Mouse (Mus musculus) hindbrain, embryonic 14.5 days (tissue): ENCODE data around the gene Il1r1. TPM values are rescaled to one million over a fixed set of nuclear protein-coding genes. Genes with fewer than 3 reads are reported as not detected.

ENCODE experiments used
- ATAC-seq: fragments of 200-750 bp; cut with Nextera tagmentation; 2 replicates; pipeline ENCODE4 v1.8.0; 2017; ENCODE audit warnings: moderate number of reproducible peaks, mild to moderate bottlenecking, moderate TSS enrichment, moderate library complexity; ENCODE audit not compliant: low FRiP score
- DNase-seq: peaks from one replicate; pipeline ENCODE4 v3.0.0-alpha.2; 2015; ENCODE audit warnings: low spot score
- H3K27ac ChIP-seq: fragments of 300-500 bp; sonication (generic); 2 replicates; pipeline ENCODE4 v1.5.1; 2014; ENCODE audit warnings: mild to moderate bottlenecking, moderate library complexity
- H3K27me3 ChIP-seq: fragments of 300-500 bp; sonication (generic); 2 replicates; pipeline ENCODE4 v1.6.1; 2014; ENCODE audit warnings: mild to moderate bottlenecking, low read length, mixed read lengths; ENCODE audit not compliant: control insufficient read depth, insufficient read depth
- H3K36me3 ChIP-seq: fragments of 300-500 bp; sonication (generic); replicated peaks from 2 replicates; pipeline ENCODE4 v1.6.1; 2014; ENCODE audit not compliant: control insufficient read depth, insufficient read depth
- H3K4me1 ChIP-seq: fragments of 300-500 bp; sonication (generic); replicated peaks from 2 replicates; pipeline ENCODE4 v1.6.1; 2014; ENCODE audit warnings: antibody characterized with exemption, low read length, mixed read lengths; ENCODE audit not compliant: control insufficient read depth, insufficient read depth
- H3K4me2 ChIP-seq: fragments of 300-500 bp; sonication (generic); replicated peaks from 2 replicates; pipeline ENCODE4 v1.6.1; 2014; ENCODE audit warnings: mild to moderate bottlenecking, moderate library complexity
- H3K4me3 ChIP-seq: fragments of 300-500 bp; sonication (generic); replicated peaks from 2 replicates; pipeline ENCODE4 v1.5.1; 2014; ENCODE audit warnings: mild to moderate bottlenecking, low read length
- H3K9ac ChIP-seq: fragments of 300-500 bp; sonication (generic); 2 replicates; pipeline ENCODE4 v1.6.1; 2014
- H3K9me3 ChIP-seq: fragments of 300-500 bp; sonication (generic); 2 replicates; pipeline ENCODE4 v1.6.1; 2016; ENCODE audit warnings: low read length; ENCODE audit not compliant: control insufficient read depth
- WGBS: fragments of 180-500 bp; shearing (Covaris S2); extraction: QIAGEN DNeasy Blood & Tissue Kit; methylation state at CpG from one replicate; pipeline ENCODE4 v1.1.7; 2014; 5-methylcytosine and 5-hydroxymethylcytosine counted together
- polyA plus RNA-seq: library from polyadenylated mRNA; unstranded; fragments of >200 nt; fragmentation: Nextera tagmentation; extraction: Ambion mirVana; gene quantifications from 2 replicates; pipeline ENCODE4 v1.2.1, GENCODE M21; 2014

Gene Il1r1
- polyA plus RNA-seq, 1 experiment from 2014 or later: 0.66 TPM

DNA sequence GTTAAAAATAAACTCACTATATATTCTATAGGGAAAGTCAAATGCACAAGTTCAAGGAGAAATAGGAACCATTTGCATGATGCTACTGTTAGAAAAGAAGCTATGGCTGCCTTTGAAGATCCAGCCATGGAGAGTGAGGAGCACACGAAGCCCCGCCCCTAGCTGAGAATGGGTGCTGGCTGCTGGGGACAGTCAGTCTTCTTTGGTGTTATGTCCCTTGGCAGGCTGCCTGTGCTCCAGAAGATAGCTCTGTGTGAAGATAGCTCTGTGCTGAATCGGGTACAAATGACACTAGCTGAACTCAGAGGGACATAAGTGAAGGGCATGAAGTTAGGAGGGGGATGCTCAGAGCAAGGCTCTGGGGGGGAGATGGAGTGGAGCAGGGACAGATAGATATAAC is 86.2 kb downstream of the Il1r1 start:
- H3K4me3 ChIP-seq: no peak overlapping the region
- H3K4me2 ChIP-seq: no peak overlapping the region
- ATAC-seq (no peak), DNase-seq (no peak)
- no peaks in the 10 kb centered on the region for H3K27me3 ChIP-seq
- no peaks in the 10 kb centered on the region for H3K36me3 ChIP-seq
- H3K27ac ChIP-seq: no peak overlapping the region
- 93% methylated on average over 3 of the region's 3 CpGs for WGBS
- no peak overlapping the region for H3K9ac ChIP-seq
- no peaks in the 10 kb centered on the region for H3K4me1 ChIP-seq
- H3K9me3 ChIP-seq: no peaks in the 10 kb centered on the region

DNA sequence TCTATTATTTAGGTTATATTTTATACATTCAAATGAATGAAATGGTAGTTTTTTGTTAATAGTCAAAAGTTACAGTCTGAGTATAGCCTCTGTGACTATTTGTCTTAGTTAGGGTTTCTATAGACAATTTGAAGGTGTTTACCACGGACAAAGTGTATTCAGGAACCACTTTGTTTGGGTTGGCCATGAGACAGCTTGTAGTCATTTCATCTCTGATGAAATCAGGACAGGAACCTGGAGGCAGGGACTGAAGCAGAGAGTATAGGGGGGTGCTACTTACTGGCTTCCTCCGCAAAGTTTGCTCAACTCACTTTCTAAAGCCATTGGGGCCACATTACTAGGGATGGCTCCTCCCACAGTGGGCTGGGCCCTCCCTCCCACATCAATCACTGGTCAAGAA is 86.7 kb downstream of the Il1r1 start:
- Histone ChIP-seq H3K4me1 (no peaks in the 10 kb centered on the region), H3K27ac (no peak overlapping the region), H3K27me3 (no peaks in the 10 kb centered on the region), H3K36me3 (no peaks in the 10 kb centered on the region), H3K9me3 (no peaks in the 10 kb centered on the region), H3K4me3 (no peak overlapping the region), H3K9ac (no peak overlapping the region), H3K4me2 (no peak overlapping the region)
- no peak for DNase-seq
- no peak for ATAC-seq
- WGBS: 88% methylated on average over 2 of the region's 2 CpGs

DNA sequence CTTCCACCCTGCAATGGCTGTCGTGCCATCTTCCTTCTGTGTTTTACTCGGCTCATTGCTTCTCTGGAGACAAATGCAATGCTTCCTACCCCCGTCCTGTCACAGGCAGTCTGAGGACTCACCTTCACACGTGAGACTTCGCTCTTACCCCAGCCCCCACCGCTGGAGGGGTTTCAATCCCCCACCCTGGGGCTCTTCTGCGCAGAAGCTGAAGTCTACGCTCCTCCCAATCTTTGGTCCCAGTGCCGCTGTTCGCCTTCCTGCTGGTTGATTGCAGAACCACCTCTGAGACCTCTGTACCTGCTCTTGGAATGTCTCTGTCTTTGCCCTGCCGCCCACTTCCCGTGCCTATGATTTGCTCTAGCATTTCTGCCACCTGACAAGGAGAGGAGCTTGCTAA is 89.1 kb downstream of the Il1r1 start:
- Histone ChIP-seq H3K9me3 (no peaks in the 10 kb centered on the region), H3K9ac (no peak overlapping the region), H3K36me3 (no peaks in the 10 kb centered on the region), H3K27ac (no peak overlapping the region), H3K4me1 (no peaks in the 10 kb centered on the region), H3K27me3 (no peaks in the 10 kb centered on the region), H3K4me3 (no peak overlapping the region), H3K4me2 (no peak overlapping the region)
- DNase-seq: no peak
- no peak for ATAC-seq
- 86% methylated on average over 12 of the region's 12 CpGs for WGBS

DNA sequence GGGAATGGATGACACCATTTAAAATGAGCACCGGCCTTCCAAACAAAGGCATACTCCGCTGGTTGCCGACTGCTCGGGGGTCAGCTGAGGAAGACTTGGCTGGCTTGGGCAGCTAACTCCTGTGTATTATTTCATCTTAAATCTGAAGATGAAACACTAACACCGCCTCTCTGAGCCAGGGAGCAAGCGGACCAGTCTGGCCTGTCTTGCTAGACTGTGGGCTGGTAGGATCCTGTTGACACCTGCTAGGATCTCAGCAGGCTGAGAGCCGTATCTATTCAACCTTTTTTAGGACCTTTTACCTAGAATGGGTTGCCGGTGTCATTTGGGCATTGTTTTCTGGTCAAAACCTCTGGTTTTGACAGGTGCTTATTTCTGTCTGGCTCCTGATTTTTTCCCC is 92.8 kb downstream of the Il1r1 start:
- no peak for ATAC-seq
- no peak overlapping the region for H3K9ac ChIP-seq
- no peaks in the 10 kb centered on the region for H3K9me3 ChIP-seq
- H3K4me2 ChIP-seq: no peak overlapping the region
- no peaks in the 10 kb centered on the region for H3K36me3 ChIP-seq
- WGBS: 88% methylated on average over 8 of the region's 8 CpGs
- H3K4me1 ChIP-seq: no peaks in the 10 kb centered on the region
- H3K27me3 ChIP-seq: no peaks in the 10 kb centered on the region
- no peak overlapping the region for H3K4me3 ChIP-seq
- H3K27ac ChIP-seq: no peak overlapping the region
- no peak for DNase-seq

DNA sequence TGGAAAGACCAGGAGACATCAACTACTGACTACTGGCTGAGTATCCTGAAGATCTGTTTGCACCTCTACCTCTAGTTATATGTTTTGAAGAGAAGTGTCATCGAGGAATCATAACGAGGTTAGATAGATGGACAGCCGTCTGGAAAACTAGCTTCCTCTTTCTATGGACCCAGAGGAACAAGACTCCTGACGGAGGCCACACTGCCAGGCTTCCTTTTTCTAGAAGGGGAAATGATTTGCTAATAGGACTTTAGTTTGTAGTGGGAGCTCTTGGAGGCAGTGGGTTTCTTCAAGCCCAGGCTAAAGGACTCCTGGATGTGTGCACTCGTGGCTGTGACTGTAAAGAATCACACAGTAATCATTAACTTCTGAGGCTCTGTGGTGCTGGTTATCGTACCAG is 96.9 kb downstream of the Il1r1 start:
- Histone ChIP-seq H3K36me3 (no peaks in the 10 kb centered on the region), H3K4me2 (no peak overlapping the region), H3K9me3 (no peaks in the 10 kb centered on the region), H3K9ac (no peak overlapping the region), H3K4me3 (no peak overlapping the region), H3K4me1 (peaks cover 12% of the 10 kb centered on the region), H3K27me3 (peaks cover 31% of the 10 kb centered on the region), H3K27ac (no peak overlapping the region)
- DNase-seq (no peak), ATAC-seq (no peak)
- 82% methylated on average over 6 of the region's 6 CpGs for WGBS

DNA sequence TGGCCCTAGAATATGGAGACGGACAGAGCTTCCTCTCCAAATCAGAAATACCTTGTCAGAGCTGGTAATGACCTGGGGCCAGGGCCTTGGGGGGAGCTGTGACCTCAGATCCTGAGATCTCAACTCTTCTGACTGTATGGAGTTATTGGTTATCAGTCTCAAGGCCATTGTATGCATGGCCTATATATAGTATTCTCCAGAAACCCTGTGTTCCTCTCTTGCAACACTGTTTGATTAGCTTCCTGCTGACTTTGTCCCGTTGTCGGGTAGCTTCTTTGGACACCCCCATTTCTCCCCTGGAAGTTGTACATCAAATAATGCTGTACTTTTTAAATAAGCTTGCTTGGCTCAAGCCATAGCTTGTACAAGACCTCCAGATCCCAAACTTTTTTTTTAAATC is 97.7 kb downstream of the Il1r1 start:
- H3K36me3 ChIP-seq: no peaks in the 10 kb centered on the region
- ATAC-seq: no peak
- peaks cover 12% of the 10 kb centered on the region for H3K4me1 ChIP-seq
- H3K27me3 ChIP-seq: peaks cover 34% of the 10 kb centered on the region
- WGBS: 89% methylated on average over 3 of the region's 3 CpGs
- H3K4me2 ChIP-seq: no peak overlapping the region
- no peak overlapping the region for H3K9ac ChIP-seq
- no peak for DNase-seq
- H3K9me3 ChIP-seq: no peaks in the 10 kb centered on the region
- no peak overlapping the region for H3K4me3 ChIP-seq
- H3K27ac ChIP-seq: no peak overlapping the region

DNA sequence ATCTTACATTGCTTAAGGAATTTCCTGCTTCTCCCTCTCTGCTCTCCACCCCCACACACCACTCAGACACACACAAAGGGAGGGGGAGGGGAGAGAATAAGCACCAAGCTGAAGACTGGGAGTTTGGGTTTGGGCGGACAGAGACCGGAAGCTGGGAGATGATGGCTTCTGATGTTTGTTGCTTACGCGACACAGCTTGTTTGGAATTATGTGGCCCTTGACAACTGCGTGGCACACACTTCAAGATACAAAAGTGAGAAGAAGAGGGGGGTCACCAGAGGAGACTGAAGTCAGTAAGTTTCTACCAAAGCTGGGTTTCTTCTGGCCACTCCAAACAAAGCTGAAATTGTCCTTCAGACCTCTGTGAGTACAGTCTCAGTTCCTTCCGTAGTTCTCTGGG is 99.6 kb downstream of the Il1r1 start, which contains the start of gene Il1rl2:
Il1rl2 (plus strand) TSS at position 154 of the 400 bp plus-strand sequence.
- 41% methylated on average over 6 of the region's 6 CpGs for WGBS
- no peak for DNase-seq

DNA sequence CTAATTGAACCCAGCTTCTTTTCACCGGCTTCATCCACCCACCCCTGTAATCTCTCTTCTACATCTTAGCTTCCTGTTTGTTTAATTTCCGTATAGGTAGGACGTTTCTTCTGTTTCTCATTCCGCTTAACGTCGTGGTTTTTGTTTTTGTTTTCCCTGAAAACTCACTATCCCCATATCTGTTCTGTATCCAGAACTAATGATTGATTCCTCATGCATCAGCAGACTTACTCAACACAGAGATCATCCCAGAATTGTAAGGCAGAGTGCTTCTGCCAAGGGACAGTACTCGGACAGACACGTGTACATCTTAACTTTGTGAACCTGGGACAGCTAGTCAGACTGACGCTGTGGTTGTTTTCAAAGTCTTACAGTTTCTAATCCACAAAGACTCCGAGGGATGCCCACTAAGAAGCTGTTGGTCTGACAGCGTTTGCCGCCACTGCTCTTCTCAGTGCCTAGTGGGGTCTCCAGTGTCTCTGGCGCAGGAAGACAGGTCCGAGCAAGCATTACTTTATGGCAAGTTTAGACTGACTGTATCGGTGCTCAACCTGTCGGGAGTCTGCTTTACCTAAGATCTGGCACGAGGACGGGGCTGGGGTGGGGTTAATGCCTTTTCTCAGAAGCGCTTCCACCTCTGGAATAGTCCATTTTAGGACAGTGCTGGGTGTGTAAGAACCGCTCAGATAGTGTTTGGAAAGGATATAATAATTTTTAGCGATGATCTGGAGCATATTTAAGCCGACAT is 100.2 kb downstream of the Il1r1 start:
- Histone ChIP-seq H3K27ac (no peak overlapping the region), H3K4me2 (peak overlapping the region; percentile 64), H3K4me1 (peaks cover 12% of the 10 kb centered on the region), H3K9ac (peak overlapping the region; percentile 49), H3K27me3 (peaks cover 34% of the 10 kb centered on the region), H3K9me3 (no peaks in the 10 kb centered on the region), H3K36me3 (no peaks in the 10 kb centered on the region), H3K4me3 (peak overlapping the region; percentile 33)
- ATAC-seq (no peak), DNase-seq (no peak)
- WGBS: 7% methylated on average over 22 of the region's 22 CpGs

More for the DNA sequence above, 99.6 kb downstream of the Il1r1 start, which contains the start of gene Il1rl2:
- H3K36me3 ChIP-seq: no peaks in the 10 kb centered on the region
- H3K9ac ChIP-seq: peak within 1 kb of the TSS; percentile 49
- no peak for ATAC-seq
- no peaks in the 10 kb centered on the region for H3K9me3 ChIP-seq
- peak within 1 kb of the TSS; percentile 64 for H3K4me2 ChIP-seq
- H3K27me3 ChIP-seq: peaks cover 34% of the 10 kb centered on the region
- H3K4me1 ChIP-seq: peaks cover 12% of the 10 kb centered on the region
- H3K4me3 ChIP-seq: peak within 1 kb of the TSS; percentile 33
- no peak within 1 kb of the TSS for H3K27ac ChIP-seq

DNA sequence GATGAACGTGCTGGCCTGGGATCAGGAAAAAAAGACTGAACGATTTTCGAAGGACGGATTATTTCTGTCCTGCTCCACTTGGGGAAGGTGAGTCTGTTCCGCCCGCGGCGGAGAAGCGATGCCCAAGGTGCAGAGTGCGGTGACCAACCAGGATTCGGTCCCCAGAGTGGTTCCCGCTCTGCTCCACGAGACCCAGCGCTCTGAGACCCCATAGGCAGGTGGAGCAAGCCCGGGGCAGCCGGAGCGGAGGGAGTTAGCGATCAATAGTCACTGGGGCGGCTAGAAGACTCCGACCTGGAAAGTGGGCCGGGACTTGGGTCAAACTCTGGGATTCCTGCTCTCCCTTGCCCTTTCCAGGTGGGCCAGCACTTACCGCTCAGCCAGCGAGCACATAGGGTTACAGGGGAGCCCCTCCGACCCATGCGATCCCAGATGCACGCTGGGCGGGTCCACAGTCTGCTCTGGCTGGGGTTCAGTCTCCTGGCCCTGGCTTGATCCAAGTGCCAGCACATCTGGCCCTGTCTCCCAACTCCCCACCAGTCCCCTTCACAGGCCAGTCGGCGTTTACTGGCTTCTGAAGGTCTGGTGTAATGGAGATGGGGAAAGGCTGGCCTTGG is 100.9 kb downstream of the Il1r1 start:
- Histone ChIP-seq H3K27me3 (peaks cover 34% of the 10 kb centered on the region), H3K27ac (no peak overlapping the region), H3K36me3 (no peaks in the 10 kb centered on the region), H3K4me2 (peak overlapping the region; percentile 64), H3K9me3 (no peaks in the 10 kb centered on the region), H3K4me1 (peaks cover 12% of the 10 kb centered on the region), H3K4me3 (peak overlapping the region; percentile 33), H3K9ac (peak overlapping the region; percentile 49)
- 2% methylated on average over 29 of the region's 29 CpGs for WGBS
- DNase-seq (no peak), ATAC-seq (no peak)
